In genomic region chr16:17619198-17620105, GRCm38 (mm10) we compare ENCODE assay signal across 8 mouse cellular contexts. TPM values are rescaled to one million over a fixed set of nuclear protein-coding genes. Genes with fewer than 3 reads are reported as not detected.
A peak's percentile ranks its signal among the peaks of the same experiment; 100 is the strongest.
DNase-seq lines count a peak whose midpoint lies in the region; ATAC-seq lines count a peak whose summit lies in the region.

Gene Smpd4, plus strand, starts transcription at chr16:17619354.

- intact Hi-C loops in left cerebral cortex, postnatal 10 days (cut with DNase I) = loop anchor here (5.0 kb wide), 1 partner anchor 62 kb away; no protein-coding TSS in a partner anchor

- peak; percentile 75 for ATAC-seq in inflammation-experienced regulatory T-cells, adult 6 months
- peak; percentile 84 for ATAC-seq in megakaryocyte progenitor cell, adult 5-6 weeks (replicated peaks; ENCODE audit: poor library complexity)

- peak; percentile 94 for DNase-seq in adrenal gland, adult 2 months
- DNase-seq in embryo, embryonic 11 days = peak; percentile 91
- peak; percentile 79 for DNase-seq in gastrocnemius, postnatal 25 days
- peak; percentile 84 to 92 for DNase-seq in left cerebral cortex, postnatal 10 days (ENCODE audit: extremely low spot score in 1 of 2, low spot score in 2 of 2)
- DNase-seq in right cerebral cortex, postnatal 10 days (ENCODE audit: low spot score in 2 of 2) = peak; percentile 91 to 93
- peak; percentile 97 for DNase-seq in urinary bladder, postnatal 25 days (ENCODE audit: low spot score)

RNA-seq across cellular contexts. Expression of gene Smpd4, which starts in this region (rescaled TPM):
- total RNA-seq in adrenal gland, adult 2 months (2021) = 10 to 100 TPM; 26.6 to 35.2 TPM
- polyA plus RNA-seq in adrenal gland, adult 2 months (2012; rRNA removed) = 77.3 and 102 TPM in 2 replicates
- total RNA-seq in gastrocnemius, postnatal 25 days (2021) = 1 to 10 TPM; 7.5 to 9.0 TPM
- polyA plus RNA-seq in inflammation-experienced regulatory T-cells, adult 6 months (2017; shearing (Covaris generic)) = 10 to 100 TPM; 14.0 to 26.8 (median 17.8) TPM
- 10 to 100 TPM; 47.7 to 50.1 TPM for total RNA-seq in left cerebral cortex, postnatal 10 days (2021)
- 59.3 and 76.5 TPM in 2 replicates for total RNA-seq in megakaryocyte progenitor cell, adult 5-6 weeks (2015)
- 49.1 and 49.3 TPM in 2 replicates for total RNA-seq in megakaryocyte progenitor cell, adult 5-6 weeks (2017)

Comparison
In these comparisons a context has a peak if more than half of its experiments do, and no peak if none do; other contexts are left out.
1. Peak in every context shown above with its lines: DNase-seq and ATAC-seq.